Mouse (Mus musculus): ENCODE measurements around the gene Adprm. TPM values are rescaled to one million over a fixed set of nuclear protein-coding genes. Genes with fewer than 3 reads are reported as not detected.

Gene Adprm
- 3.6 TPM for polyA plus RNA-seq (2015; fragmentation: Illumina TruSeq; extraction: RNeasy Lipid Tissue Mini Kit (QIAGEN cat#74804); ENCODE audit: insufficient read depth, low read depth, low replicate concordance)

DNA sequence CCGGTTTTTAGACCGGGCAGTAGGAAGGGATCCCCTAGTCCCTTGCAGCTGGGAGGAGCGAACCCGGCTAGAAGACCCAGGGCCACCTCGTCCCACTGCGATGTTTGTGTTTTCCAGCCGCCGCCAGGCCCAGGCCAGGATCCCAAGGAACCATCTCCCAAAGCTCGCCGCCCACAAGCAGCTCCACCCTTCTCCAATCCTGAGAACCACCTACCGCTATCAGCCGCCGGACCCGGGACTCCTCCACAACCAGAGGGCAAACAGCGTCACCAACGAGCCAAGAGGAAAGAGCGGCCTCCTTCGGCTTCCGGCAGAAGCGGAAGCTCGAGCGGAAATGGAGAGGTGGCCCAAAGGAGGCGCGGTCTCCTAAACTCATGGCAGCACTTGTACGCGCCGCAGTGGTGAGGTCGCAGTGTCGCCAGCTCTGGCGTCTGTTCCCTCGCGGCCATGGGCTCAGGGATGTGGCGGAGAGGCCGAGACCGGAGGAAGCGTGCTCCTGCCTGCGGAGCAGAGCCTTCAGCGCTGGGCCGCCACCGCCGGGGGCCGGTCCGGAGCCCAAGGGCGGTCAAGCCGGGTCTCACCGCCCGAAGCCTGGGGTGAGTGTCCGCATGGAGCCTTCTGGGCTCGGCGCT is at the start of gene Adprm, which contains the start of gene Sco1:
Gene Adprm (minus strand): TSS at position 274 of the 632 bp plus-strand sequence.
Gene Sco1 (plus strand): TSS at position 350 of the 632 bp plus-strand sequence.

DNA sequence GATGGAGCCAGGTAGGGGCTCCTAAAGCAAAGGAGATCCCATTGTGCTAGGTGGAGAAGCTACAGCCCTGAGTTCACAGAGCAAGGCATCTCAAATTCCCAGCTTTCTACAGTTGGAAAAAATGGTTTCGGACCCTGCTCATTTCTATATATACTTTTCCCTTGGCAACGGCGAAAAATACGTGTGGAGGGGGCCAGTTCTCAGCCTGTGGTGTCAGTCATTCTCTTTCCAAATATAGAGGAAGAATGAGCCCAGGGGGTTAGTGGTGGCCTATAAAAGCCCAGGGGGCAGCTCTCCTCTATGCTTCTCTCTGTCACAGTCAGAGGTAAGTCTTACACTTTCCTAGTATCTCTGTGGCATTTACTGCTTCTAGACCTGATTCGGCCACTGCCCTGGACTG is 25.6 kb upstream of the Adprm start, which contains the start of gene Myh3:
Gene Myh3 (plus strand): TSS at position 301 of the 400 bp plus-strand sequence.

DNA sequence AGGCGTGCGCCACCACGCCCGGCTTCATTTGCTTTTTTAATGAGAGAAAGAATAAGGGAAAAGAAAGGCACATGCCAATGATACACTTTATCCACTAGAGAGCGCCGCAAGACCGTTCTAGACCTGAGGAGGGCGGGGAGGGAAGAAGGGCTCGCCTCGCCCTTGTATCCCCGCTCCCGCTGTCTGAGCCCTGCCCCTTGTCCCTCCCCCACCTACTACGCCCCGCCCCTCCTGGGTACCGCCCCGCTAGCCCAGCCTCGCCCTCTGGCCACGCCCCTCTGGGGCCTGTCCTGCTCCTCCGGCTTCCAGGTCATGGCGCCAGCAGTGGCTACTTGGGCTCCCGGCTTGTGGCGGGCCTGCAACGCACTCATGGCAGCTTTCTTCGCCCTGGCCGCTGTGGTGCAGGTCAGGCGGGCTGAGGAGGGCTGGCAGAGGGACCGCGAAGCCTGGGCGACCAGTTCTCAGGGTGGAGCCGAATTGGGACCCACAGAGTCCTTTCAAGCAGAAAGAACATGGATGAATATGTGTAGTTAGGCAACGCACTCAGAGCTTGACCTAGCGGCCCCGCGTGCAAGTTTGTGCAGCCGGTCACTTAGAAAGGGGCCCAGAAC is 27.4 kb downstream of the Adprm start, which contains the start of gene Tmem220:
Gene Tmem220 (plus strand): TSS at position 288 of the 611 bp plus-strand sequence.

Other genes with a start within 250 kb of the Adprm start
- 0.18 TPM for gene Pirt, start 140.6 kb downstream of the Adprm start, polyA plus RNA-seq (2015; fragmentation: Illumina TruSeq; extraction: RNeasy Lipid Tissue Mini Kit (QIAGEN cat#74804); ENCODE audit: insufficient read depth, low read depth, low replicate concordance)
- not detected for gene Tmem238l, start 96.0 kb downstream of the Adprm start, polyA plus RNA-seq (2015; fragmentation: Illumina TruSeq; extraction: RNeasy Lipid Tissue Mini Kit (QIAGEN cat#74804); ENCODE audit: insufficient read depth, low read depth, low replicate concordance)
- 1.5 TPM for gene Tmem220, start 27.4 kb downstream of the Adprm start, polyA plus RNA-seq (2015; fragmentation: Illumina TruSeq; extraction: RNeasy Lipid Tissue Mini Kit (QIAGEN cat#74804); ENCODE audit: insufficient read depth, low read depth, low replicate concordance)
- 2.2 TPM for gene Sco1, start 76 bp upstream of the Adprm start, polyA plus RNA-seq (2015; fragmentation: Illumina TruSeq; extraction: RNeasy Lipid Tissue Mini Kit (QIAGEN cat#74804); ENCODE audit: insufficient read depth, low read depth, low replicate concordance)
- not detected for gene Myh3, start 25.7 kb upstream of the Adprm start, polyA plus RNA-seq (2015; fragmentation: Illumina TruSeq; extraction: RNeasy Lipid Tissue Mini Kit (QIAGEN cat#74804); ENCODE audit: insufficient read depth, low read depth, low replicate concordance)
- not detected for gene Myh2, start 118.4 kb upstream of the Adprm start, polyA plus RNA-seq (2015; fragmentation: Illumina TruSeq; extraction: RNeasy Lipid Tissue Mini Kit (QIAGEN cat#74804); ENCODE audit: insufficient read depth, low read depth, low replicate concordance)
- not detected for gene Myh1, start 147.5 kb upstream of the Adprm start, polyA plus RNA-seq (2015; fragmentation: Illumina TruSeq; extraction: RNeasy Lipid Tissue Mini Kit (QIAGEN cat#74804); ENCODE audit: insufficient read depth, low read depth, low replicate concordance)
- not detected for gene Myh4, start 185.4 kb upstream of the Adprm start, polyA plus RNA-seq (2015; fragmentation: Illumina TruSeq; extraction: RNeasy Lipid Tissue Mini Kit (QIAGEN cat#74804); ENCODE audit: insufficient read depth, low read depth, low replicate concordance)
- gene Myh8, start 224.5 kb upstream of the Adprm start, polyA plus RNA-seq (2015; fragmentation: Illumina TruSeq; extraction: RNeasy Lipid Tissue Mini Kit (QIAGEN cat#74804); ENCODE audit: insufficient read depth, low read depth, low replicate concordance): not detected

All from pancreas, adult 10 weeks (tissue).